Mouse (Mus musculus): ENCODE data around the gene Dock10.

Gene Dock10

DNA sequence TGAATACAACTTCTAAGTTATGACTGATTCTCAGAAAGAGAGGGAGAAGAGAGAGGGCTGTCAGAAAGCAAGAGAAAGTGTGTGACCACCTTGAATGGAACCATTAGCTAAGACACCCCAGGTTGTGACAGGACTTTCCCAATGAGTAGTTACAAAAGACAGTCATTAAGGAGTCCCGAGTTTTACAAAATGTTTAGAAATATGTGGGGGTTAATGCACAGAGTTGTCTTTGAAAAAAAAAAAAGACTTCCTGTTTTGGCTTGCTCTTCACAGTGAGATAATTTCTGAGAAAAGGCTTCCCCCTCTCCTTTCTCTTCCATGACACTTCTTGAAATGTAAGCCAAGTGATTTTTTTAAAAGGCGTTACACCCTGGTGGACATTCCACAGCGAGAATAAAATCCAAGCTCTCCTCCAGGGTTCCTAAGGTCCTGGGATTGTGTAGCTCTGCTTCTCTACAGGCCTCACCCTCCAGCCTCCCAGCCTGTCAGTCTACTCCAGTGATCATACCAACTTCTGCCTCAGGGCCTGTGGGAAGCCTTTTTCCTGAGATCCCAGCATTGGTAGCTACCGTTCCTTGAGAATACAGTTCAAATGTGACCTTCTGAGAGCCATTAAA lies 144.8 kb downstream of the Dock10 start:
- DNase-seq (ENCODE audit: low read depth, low spot score): no peak

DNA sequence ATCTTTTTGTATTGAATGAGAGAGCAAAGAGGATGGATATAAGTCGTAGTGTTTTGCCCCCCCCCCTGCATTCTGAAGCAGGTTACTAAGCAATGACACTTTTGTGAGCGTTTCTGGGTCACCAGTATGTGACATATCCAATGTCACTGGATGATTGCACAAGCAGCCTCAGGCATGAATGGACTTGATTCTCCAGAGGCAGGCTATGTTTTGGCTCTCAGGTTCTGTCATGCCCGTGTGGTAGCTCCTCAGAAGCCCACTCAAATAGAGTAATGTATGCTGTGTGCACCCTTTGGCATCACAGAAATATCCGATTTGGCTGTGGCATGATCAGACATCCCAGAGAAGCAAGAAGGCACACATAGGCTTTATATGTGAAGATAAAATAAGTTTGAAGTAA lies 150.8 kb downstream of the Dock10 start:
- no peak for DNase-seq (ENCODE audit: low read depth, low spot score)

DNA sequence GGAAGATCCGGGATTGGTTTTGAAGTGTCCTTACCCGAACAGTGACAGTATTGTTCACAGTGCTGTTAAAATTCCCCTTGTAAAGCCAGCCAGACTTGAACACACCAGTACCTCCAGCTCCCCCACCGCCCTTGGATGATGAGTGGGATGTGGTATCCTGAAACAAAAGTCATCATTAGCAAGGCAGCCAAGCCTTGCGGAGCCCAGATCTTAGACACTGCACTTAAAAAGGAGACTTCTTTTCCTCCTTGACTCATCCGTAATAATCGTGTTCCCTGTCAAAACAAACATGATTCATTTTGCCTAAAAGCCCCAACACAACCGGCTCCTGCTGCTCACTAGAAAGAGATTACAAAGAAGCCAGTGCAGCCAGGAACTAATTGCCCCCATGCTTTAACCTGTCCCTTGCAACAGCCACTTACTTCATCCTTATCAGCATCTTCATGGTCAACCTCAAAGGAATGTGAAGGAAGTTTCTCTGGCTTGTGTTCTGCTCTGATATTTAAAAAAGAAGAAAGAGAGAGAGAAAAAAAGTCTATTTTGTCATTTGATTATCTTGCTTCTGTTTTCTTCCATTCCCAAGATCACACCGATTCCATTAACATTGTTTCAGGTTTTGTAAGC lies 152.1 kb downstream of the Dock10 start:
- no peak for DNase-seq (ENCODE audit: low read depth, low spot score)

DNA sequence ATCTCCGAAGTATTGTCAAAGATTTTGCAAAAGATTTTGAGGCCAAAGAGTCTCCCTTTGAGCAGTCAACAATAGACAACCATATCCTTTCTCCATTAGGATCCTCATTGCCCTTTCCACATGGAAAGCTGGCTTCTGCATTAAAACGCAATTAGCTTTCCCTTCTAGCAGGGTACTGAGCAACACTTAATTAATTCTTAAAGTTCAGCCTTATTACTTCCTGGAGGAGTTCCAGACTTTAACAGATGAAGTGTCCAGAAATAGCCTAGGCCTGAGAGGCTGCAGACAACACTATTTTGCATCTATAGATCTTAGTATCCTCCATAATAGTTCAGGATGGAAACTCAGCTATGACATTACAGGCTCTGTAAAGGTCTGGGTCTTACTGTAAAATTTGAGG lies 154.0 kb downstream of the Dock10 start:
- DNase-seq (ENCODE audit: low read depth, low spot score): no peak

DNA sequence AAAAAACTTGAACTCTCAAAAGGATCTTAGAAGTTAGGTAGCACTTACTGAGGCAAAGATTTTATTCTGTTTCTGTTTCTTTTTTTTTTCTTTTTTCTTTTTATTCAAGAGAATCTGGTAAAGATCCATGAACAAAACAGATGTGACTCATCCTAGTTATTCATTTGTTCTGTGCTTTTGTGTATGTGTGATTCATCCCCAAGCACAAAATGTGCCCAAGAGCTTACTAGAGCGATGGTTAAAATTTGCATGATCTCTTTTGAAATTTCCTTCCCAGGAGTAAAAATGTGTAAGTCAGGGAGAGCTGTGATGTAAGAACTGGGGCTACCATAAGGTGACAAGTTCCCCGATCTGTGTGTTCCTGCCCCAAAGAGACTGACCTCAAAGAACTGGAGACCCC lies 155.2 kb downstream of the Dock10 start:
- DNase-seq (ENCODE audit: low read depth, low spot score): no peak

DNA sequence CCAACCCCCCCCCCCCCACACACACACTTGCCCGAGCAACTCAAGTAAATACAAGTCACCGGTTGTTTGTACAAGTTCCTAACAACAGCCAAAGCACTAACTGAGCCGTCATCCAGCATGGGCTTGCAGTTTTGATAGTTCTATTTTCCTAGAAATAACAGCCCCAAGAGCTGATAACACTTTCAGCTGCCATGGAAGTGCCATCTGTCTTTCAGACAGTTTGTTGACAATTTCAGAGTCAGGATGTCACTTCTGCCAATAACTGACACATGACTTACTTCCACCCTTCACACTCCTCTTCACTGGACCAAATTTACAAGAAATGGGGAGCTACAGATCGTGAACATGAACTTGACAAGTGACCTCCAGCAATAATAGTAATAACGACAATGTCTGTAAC lies 175.0 kb downstream of the Dock10 start:
- DNase-seq (ENCODE audit: low read depth, low spot score): no peak

DNA sequence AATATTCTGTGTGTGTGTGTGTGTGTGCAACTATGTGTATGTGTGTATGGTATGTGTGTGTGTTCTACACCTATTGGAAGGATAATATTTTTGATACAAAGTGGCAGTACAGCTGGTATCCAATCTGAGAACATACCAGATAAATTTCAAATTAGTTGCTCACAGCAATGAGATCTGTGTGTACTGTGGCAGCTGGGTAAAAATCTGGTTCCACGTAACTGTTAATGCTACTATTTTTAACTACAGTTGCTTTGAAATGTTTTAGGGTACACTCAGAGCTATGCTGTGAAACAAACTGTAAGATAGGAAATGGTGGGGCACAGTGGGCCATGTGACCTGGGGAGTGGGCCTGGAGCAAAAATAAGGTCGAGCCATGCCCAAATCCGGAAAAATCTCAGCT lies 176.1 kb downstream of the Dock10 start:
- no peak for DNase-seq (ENCODE audit: low read depth, low spot score)

DNA sequence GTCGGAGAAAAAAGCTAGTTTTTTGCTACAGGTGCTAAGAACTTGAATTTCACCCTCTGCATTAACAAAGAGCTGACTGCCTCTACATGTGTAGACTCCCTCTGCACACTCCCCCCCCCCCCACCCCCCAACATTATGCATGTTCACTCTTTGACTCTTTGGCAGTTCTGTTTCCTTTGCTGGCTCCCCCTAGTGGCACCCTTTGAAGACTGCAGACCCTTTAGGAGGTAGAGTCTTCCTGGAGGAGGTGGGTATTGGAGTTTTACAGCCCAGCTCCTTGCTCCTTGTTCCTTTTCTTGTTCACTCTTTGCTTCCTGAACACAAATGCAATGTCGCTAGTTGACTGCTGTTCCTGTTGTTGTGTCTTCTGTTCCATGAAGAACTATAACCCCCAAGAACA lies 181.4 kb downstream of the Dock10 start:
- no peak for DNase-seq (ENCODE audit: low read depth, low spot score)

DNA sequence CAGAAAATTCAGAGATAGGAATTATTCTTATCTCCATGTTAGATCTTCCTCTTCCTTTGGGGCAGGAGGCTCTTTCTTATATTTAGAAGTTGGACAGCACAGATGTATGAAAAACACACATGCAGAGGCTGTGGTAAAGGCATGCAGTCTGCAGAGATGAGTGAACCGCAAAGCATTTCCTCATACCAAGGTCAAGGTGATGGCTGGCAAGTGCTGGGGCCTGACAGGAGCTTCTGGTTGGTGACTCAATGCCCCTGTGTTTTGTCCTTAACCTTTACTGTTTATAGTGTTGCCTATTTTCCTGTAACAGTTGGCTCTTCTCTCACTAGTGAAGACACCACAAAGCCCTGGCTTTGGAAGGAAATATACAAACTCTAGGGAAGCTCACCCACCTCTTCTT lies 201.9 kb downstream of the Dock10 start:
- DNase-seq (ENCODE audit: low read depth, low spot score): no peak

DNA sequence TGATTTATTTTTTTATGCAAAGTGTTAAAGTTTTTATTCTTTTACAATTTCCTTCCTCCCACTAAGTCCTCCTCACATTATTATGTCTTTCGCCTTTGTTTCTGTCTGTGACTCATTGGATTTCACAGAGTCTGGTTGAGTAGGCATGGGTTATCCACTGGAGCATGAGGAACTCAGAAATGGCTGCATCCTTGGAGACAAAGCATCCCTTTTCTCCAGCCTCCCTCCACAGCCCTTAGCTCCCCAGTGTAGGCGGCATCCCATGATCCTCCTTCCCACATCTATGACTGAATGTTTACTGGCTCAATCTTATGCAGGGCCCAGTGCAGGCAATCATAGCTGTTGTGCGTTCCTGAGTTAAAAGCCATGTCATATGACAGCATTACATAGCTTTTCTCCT lies 216.8 kb downstream of the Dock10 start:
- DNase-seq (ENCODE audit: low read depth, low spot score): no peak

DNA sequence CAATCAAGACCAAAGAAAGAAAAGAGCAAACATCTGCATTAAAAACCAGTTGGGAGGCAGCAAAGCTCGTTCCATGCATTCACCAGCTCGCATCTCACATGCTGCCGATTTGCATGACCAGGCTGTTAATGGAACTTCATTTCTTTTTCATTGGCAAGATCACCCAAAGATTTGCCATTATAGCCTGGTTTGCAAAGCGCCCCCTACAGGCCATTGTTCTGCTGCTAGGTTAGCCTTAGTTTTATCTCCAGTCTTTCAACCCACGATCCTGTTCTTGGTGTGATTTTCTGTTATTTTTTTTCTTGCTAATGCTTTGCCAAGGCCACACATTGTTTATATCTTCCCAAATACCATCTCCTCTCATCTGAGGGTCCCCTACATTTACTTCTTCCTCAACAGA lies 236.1 kb downstream of the Dock10 start:
- DNase-seq (ENCODE audit: low read depth, low spot score): no peak

DNA sequence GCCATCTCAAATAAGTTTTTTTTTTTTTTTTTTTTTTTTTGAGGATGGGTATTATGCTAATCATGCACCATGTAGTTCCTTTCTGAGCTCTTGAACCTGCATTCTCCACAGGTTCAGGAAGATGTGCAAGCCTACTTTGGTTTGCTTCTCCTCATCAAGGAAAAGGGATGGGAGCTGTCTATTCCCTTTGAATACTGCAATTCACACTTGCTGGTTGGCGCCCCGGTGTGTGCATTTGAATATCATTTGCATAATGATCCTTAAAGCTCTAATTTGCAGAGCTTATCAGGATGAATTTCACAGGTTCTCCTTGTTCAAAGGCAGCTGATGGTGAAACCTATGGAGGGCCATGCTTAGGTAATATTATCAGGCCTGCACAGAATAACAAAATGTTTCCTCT lies 237.9 kb downstream of the Dock10 start:
- no peak for DNase-seq (ENCODE audit: low read depth, low spot score)

DNA sequence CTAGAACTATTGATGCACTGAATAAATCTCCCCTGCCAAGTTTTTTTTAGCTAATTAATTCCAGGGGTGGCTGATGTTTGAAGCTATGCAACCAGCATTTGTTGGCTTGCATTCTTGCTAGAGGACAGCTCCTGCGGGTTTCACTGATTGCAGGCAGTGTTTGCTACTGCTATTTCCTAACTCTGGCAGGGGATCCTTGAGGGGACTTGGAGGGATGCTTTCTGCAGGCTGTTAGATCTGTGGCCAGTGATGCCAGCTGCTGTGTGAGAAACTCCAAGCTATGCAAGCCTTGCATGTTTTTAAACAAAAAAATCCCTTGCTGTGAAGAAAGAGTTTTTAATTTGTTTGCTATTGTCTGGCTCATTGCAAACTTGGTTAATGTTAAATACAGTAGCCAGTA lies 238.4 kb downstream of the Dock10 start:
- DNase-seq (ENCODE audit: low read depth, low spot score): no peak

DNA sequence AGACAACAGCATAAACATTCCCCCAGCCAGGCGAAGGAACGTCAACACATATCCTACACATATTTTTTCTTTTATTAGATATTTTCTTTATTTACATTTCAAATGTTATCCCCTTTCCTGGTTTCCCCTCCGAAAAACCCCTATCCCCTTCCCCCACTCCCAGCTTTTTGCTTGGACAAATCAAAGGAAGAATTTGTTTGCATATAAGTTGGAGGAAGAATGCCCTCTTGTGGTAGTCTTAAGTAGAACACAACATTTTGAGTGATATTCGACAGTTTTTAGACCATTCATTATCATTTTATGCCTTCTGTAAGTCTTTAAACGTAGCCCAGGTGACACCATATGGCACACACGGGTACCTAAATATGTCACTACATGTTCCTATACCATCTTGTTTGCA lies 242.5 kb downstream of the Dock10 start:
- DNase-seq (ENCODE audit: low read depth, low spot score): no peak

DNA sequence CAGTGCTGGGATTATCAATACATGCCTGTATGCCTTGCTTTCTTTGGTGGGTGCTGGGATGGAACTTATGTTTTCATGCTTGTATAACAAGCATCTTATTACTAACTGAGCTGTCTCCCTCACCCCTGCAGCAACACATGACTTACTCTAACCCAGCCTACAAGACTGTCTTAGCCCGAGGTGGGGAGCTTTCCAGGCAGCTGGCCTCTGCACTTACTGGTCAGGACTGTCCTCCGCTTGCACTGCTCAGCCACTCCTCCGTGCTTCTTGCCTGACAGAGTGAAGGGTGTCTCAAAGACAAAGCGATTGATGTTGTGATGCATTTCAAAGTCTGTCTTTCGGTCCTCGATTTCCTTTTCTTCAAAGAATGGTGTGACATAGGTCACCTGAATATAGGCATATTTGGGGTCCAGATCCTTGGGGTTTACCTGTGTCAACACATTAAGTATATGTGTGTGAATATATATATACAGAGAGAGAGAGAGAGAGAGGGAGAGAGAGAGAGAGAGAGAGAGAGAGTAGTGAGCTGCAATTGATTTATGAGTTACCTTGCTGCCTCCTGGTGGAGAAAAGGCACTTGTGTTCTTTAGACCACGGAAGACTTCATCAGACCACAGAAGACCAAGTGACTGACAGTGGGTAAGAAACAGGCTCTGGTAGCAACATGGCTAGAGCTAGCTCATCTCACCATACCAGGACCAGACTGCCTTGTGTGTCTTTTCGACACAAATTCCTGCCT lies 245.9 kb downstream of the Dock10 start:
- DNase-seq (ENCODE audit: low read depth, low spot score): peak; percentile 57

DNA sequence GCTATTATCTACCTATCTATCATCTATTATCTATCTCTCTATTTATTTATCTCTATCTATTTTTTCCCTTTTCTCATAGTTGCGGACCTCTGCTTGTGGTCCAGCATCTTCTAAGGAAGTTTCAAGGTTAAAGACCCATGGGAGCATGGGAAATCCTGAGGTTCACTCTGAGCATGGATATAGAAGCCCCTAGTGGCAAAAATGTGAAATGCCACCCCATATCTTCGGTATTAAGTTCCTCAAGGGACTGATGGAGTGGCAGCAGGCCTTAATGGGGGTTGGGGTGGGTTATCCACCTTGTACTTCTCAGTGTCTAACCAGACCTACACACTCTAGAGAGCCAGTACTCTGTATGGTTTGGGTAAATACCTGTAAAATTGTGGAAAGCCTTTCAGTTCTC lies 253.6 kb downstream of the Dock10 start:
- no peak for DNase-seq (ENCODE audit: low read depth, low spot score)

DNA sequence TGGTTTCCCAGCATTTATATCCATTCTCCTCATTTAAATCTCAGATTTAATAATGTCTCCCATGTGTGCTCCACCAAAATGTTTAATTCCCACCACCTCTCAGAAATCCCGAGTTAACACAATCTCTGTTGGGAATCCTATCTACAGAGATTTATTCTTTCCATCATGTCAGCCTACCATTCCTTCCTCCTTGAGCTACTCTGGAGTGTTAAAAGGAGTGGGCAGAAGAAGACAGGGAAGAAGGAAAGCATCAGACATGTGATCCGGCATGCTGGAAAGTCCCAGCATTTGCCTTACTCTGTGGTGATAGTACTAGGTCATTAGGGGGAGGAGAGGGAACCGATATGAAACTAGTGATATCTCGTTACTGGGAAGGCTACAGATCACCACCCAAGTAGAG lies 254.2 kb downstream of the Dock10 start:
- no peak for DNase-seq (ENCODE audit: low read depth, low spot score)

DNA sequence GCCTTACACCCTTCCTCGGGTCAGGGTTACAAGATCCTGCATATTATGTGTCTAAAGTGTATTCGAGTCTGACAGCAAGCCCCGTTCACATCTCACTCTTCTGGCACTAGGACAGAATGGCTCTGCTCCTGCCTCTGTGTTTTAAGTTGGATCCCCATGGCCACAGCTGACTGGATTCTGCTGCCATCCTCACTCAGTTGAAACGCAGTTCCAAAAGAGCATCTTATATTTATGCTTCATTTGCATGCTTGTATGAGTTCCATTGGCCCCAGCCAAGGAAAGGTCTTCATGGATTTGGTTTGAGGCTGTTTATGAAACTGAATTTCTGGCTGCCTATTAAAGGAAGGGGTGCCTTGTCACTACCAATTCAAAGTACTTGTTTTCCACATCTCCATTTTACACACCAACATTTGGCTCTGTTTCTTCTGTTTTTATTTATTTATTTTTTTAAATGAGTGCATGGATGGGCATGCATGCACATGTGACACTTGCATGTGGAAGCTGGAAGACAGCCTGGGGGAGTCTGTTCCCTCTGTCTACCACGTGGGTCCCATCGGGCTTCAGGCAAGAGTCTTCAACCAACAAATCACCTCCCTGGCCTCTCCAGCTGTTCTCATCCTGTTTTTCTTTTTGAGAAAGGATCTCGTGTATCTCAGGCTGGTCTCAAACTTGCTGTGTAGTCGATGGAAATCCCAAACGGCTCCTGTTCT lies 255.7 kb downstream of the Dock10 start:
- no peak for DNase-seq (ENCODE audit: low read depth, low spot score)

DNA sequence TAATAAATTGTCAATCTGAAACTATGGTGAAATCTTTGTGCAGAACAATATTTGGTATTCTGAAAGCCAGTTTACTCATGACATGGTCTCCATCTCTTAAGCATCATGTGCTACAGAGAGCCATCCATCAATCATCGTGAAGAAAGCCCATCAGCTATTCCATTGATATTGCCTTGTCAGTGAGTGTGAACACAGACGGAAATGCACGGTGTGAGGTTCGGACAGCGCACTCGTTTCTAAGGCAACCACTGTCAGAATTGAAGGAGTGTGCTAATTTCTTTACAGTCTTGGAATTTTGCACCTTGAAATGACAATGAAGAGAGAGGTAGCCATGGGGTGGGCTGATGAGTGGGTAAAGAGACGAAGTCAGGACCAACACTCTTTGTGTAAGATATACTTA lies 259.1 kb downstream of the Dock10 start:
- no peak for DNase-seq (ENCODE audit: low read depth, low spot score)

DNA sequence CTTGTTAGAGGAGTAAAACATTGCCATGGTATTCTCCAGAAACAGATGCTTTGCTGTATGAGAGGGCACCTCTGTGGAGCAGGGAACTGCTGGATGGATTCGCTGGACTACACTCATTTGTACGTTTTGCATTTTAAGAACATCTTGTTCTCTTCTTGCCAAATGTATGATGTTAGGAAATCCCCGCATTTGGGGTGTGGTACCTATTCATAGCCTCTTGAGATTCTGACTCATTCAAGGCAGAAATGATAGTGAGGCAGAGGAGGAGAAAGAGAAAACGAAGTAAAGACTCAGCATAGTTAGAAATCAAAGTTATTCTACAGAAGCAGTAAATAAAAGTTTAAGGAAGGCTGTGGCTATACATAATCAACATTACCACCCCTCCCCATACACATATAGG lies 262.0 kb downstream of the Dock10 start:
- no peak for DNase-seq (ENCODE audit: low read depth, low spot score)

DNA sequence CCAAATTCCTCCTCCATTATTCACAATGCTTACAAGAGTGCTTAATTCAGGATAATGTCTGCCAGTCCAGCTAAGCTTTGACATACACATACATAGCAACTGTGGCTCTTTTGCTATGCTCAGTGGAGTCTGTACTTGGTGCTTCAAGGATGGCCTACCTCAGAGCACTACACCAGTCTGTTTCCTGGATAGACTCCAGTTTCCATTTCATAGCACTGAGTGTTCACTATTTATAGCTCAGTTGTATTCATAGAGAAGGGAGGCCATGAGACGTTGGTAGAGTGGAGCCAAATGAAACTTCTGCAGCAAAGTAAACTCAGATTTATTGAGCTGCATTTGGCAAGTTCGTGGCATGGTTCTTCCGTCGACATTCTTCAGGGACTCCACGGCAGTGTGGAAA lies 274.9 kb downstream of the Dock10 start:
- no peak for DNase-seq (ENCODE audit: low read depth, low spot score)

DNA sequence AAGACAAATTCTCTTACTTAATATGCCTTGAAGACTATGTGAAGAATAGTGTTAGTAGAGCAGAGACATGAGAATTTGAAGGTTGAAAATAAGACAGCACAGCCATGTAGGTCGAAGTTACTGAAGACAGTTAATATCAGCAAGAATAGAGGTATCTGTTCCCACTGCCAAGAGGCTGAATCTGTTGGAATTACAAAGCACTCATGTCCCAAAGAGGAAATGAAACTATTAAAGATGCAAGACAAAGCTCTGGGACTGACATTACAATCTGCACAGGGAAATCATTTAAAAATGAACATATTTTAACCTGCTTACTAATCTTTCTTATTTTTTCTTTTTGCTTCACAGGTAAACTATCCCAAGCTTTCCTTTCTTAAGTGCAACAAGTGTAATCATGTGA lies 283.4 kb downstream of the Dock10 start:
- DNase-seq (ENCODE audit: low read depth, low spot score): no peak

DNA sequence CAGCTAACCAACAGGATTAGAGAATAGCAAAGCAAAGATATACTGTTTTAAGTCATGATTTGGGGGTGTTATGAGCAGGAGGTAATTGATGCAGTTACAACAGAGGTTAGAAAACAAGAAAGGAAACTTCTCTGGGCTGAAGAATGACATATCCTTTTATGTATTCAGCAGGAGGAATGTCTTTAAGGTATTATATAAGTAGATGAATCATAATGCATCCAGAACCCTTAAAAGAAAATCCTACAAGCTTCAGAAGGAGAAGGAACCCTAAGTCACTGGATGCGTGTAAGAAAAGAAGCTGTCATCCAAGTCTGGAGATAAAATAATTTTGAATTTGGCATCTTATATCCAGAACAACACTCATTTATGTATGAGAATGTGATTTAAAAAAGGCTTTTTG lies 285.9 kb downstream of the Dock10 start:
- no peak for DNase-seq (ENCODE audit: low read depth, low spot score)
